Mouse (Mus musculus) forebrain, embryonic 12.5 days (tissue): ENCODE measurements around the gene Tpd52l1. TPM values are rescaled to one million over a fixed set of nuclear protein-coding genes. Genes with fewer than 3 reads are reported as not detected.
"Not testable (repeated sequence)": the region's sequence is repeated elsewhere in the genome, so short reads cannot be mapped to it uniquely, and the experiment has no call there.

Experiments
- ATAC-seq: fragments of 200-750 bp; cut with Nextera tagmentation; 2 replicates; pipeline ENCODE4 v1.8.0; 2017; ENCODE audit warnings: moderate TSS enrichment; ENCODE audit not compliant: low FRiP score
- H3K27ac ChIP-seq: fragments of 300-500 bp; sonication (generic); 2 replicates; pipeline ENCODE4 v1.5.1; 2016; ENCODE audit warnings: mild to moderate bottlenecking
- H3K27me3 ChIP-seq: fragments of 300-500 bp; sonication (generic); 2 replicates; pipeline ENCODE4 v1.6.1; 2016; ENCODE audit warnings: mild to moderate bottlenecking
- H3K36me3 ChIP-seq: fragments of 300-500 bp; sonication (generic); replicated peaks from 2 replicates; pipeline ENCODE4 v1.6.1; 2016; ENCODE audit warnings: mild to moderate bottlenecking
- H3K4me1 ChIP-seq: fragments of 300-500 bp; sonication (generic); 2 replicates; pipeline ENCODE4 v1.6.1; 2016
- H3K4me2 ChIP-seq: fragments of 300-500 bp; sonication (generic); 2 replicates; pipeline ENCODE4 v1.6.1; 2016; ENCODE audit warnings: mild to moderate bottlenecking, moderate library complexity
- H3K4me3 ChIP-seq: fragments of 300-500 bp; sonication (generic); replicated peaks from 2 replicates; pipeline ENCODE4 v1.5.1; 2016; ENCODE audit warnings: mild to moderate bottlenecking
- H3K9ac ChIP-seq: fragments of 300-500 bp; sonication (generic); 2 replicates; pipeline ENCODE4 v1.6.1; 2016; ENCODE audit warnings: mild to moderate bottlenecking
- H3K9me3 ChIP-seq: fragments of 300-500 bp; sonication (generic); 2 replicates; pipeline ENCODE4 v1.6.1; 2016
- WGBS: fragments of 180-500 bp; shearing (Covaris S2); methylation state at CpG from one replicate; pipeline ENCODE4 v1.1.7; 2016; 5-methylcytosine and 5-hydroxymethylcytosine counted together
- polyA plus RNA-seq: library from polyadenylated mRNA; unstranded; fragments of >200 nt; fragmentation: Nextera tagmentation; extraction: Ambion mirVana; gene quantifications from 2 replicates; pipeline ENCODE4 v1.2.1, GENCODE M21; 2016

The Tpd52l1 gene
- polyA plus RNA-seq, 1 experiment from 2014 or later, result 16.6 TPM

DNA sequence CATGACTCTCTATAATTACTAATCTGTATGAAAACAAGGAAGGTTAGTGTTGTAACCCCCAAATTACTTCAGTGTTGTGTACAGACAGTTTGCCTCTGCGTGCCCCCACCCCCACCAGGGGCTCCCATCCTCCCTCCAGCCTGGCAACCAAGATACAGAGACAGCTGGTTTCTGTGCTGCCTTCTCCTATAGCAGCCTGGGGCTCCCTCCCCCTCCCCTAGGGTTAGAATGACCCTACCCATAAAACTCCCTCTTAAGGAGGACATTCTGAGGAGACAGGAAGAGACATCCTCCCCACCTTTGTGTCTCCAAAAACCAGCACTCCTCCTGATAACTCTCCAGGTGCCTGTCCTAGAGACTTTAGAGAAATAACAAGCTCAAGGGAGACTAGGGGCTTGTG, 52.8 kb downstream of the Tpd52l1 start:
- no peaks in the 10 kb centered on the region for H3K27me3 ChIP-seq
- 53% methylated on average over 1 of the region's 1 CpGs for WGBS

DNA sequence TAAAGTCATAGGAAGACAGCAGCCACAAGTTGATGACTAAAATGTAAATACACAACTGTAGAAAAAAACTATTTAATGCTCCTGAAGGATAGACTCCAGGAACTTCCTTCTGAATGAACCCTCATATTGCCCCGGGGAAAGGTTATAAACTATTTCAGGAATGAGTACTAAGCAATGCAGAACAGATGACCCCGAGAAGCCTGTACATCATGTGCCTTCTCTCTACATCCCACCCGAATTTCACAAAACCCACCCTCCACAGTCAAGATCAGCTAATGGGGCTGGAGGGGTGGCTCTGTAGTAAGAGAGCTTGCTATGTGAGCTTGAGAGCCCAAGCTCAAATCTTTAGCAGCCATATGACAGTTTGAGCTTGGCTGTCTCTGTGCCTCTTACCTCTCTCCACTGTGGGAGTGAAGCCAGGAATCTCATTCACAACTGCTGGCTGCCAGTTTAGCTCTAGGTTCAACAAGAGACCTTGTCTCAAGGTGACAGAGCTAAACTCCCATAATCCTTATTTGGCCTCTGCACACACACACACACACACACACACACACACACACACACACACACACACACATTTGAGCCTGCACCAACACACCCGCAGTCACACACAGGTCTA, 54.9 kb downstream of the Tpd52l1 start:
- no peak overlapping the region for H3K4me3 ChIP-seq
- H3K36me3 ChIP-seq, result no peaks in the 10 kb centered on the region
- no peak overlapping the region for H3K27ac ChIP-seq
- WGBS, result 82% methylated on average over 4 of the region's 4 CpGs
- H3K9ac ChIP-seq, result no peak overlapping the region
- no peaks in the 10 kb centered on the region for H3K4me1 ChIP-seq
- H3K4me2 ChIP-seq, result no peak overlapping the region
- no peak for ATAC-seq
- no peaks in the 10 kb centered on the region for H3K27me3 ChIP-seq
- H3K9me3 ChIP-seq, result no peaks in the 10 kb centered on the region

More for the DNA sequence above, 52.8 kb downstream of the Tpd52l1 start:
- H3K4me3 ChIP-seq, result no peak overlapping the region
- no peaks in the 10 kb centered on the region for H3K36me3 ChIP-seq
- H3K9me3 ChIP-seq, result no peaks in the 10 kb centered on the region
- ATAC-seq, result no peak
- H3K9ac ChIP-seq, result no peak overlapping the region
- no peak overlapping the region for H3K27ac ChIP-seq
- no peak overlapping the region for H3K4me2 ChIP-seq
- no peaks in the 10 kb centered on the region for H3K4me1 ChIP-seq

DNA sequence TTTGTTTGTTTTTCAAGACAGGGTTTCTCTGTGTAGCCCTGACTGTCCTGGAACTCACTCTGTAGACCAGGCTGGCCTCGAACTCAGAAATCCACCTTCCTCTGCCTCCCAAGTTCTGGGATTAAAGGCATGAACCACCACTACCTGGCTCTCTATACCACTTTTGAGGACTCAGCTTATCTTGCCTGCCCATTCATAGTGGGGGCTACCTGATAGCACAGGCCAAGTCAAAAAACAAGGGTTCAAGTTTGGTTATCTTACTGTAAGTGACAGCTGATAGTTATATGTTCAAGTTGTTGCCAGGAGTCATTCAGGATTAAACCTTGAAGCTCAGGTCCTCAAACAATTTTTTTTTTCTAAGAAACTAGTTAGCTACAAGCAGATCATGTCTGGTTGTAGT, 57.2 kb downstream of the Tpd52l1 start:
- not testable (repeated sequence) for H3K36me3 ChIP-seq, H3K9ac ChIP-seq, H3K27me3 ChIP-seq, H3K9me3 ChIP-seq, H3K4me2 ChIP-seq, H3K4me1 ChIP-seq, H3K4me3 ChIP-seq, H3K27ac ChIP-seq, ATAC-seq
- 78% methylated on average over 1 of the region's 1 CpGs for WGBS

DNA sequence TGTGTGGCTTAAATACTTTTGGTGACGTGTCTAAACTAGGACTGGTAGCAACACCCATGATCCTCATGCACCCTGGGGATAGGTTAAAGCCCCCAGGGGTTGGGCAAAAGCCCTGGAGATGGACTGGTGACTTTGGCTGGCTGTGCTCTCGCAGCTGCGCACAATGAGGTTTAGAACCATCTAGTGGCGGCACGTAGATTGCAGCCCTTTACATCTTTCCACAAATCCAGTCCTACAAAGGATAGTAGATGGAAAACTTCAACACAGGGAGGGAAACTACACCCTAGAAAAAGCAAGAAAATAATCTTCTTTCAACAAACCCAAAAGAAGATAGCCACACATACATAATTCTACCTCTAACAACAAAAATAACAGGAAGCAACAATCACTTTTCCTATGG, 75.6 kb downstream of the Tpd52l1 start:
- not testable (repeated sequence) for H3K36me3 ChIP-seq, H3K4me1 ChIP-seq, H3K27me3 ChIP-seq, H3K9me3 ChIP-seq, ATAC-seq, H3K4me2 ChIP-seq, H3K27ac ChIP-seq, H3K4me3 ChIP-seq, H3K9ac ChIP-seq
- 17% methylated on average over 4 of the region's 5 CpGs for WGBS

DNA sequence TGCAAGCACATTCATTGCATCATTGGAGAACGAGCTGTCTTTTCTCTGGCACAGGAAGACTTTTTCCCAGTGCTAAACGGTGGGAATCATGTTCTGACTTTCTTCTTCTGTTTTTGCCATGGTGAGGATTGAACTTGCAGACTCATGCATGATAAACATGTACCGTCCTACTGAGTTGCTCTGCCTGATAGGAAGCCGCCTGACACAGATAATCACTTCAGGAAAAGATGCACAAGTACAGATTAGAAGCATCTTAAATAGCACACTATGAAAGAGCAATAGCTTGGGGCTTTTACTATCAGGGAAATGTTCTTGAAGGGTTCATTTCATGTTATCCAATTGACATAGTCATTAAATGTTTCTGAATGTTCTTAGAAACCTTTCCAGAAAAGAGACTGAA, 86.0 kb downstream of the Tpd52l1 start:
- Histone ChIP-seq H3K27me3 (no peaks in the 10 kb centered on the region), H3K4me1 (no peaks in the 10 kb centered on the region), H3K4me2 (no peak overlapping the region), H3K27ac (no peak overlapping the region), H3K36me3 (no peaks in the 10 kb centered on the region), H3K9me3 (no peaks in the 10 kb centered on the region), H3K4me3 (no peak overlapping the region), H3K9ac (no peak overlapping the region)
- ATAC-seq, result no peak
- 93% methylated on average over 4 of the region's 4 CpGs for WGBS

DNA sequence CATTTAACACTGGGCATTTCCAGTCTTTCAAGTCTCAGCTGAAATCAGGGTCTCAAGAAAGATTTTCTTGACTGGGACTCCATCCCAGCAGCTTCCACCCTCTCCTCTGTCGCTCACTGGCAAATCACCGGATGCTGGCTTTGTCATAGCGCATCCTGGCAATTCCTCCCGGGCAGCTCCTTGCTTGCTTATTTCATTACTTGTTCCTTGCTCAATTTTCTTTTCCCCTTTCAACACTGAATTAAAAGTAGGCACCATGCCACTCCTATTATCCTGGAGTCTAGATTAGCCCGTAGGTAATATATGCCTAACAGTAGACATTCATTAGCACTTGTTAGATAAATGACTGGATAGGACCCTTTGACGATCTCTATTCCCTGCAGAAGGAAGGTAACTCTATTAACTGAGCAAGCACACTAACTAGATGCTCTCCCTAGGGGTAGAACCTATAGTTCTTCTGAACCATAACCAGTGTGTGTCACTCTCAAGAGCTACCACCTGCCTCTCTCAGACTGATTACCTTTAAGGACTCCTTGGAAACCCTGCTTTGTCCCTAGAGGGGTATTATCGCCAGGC, 90.8 kb downstream of the Tpd52l1 start:
- 72% methylated on average over 7 of the region's 7 CpGs for WGBS

DNA sequence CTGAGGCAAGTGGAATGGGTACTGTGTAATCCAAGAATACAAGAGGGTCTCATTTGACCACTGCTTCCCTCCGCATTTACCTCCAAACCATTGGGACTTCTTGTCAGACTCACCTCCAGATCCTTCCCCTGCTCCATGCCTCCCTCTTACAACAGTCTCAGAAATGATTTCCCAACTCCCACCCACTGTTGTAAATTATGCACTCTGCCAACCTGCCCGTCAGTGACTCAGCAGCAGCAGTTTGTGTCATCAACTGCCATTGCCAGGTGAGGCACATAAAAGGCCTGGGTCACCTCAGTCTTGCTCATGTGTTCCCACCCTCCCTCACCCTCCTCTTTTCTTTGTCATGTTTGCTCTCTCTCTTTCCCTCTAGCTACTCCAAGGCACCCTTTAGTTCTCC, 91.6 kb downstream of the Tpd52l1 start:
- no peak overlapping the region for H3K4me3 ChIP-seq
- 90% methylated on average over 2 of the region's 2 CpGs for WGBS
- no peaks in the 10 kb centered on the region for H3K27me3 ChIP-seq
- no peaks in the 10 kb centered on the region for H3K36me3 ChIP-seq
- ATAC-seq, result no peak
- H3K9me3 ChIP-seq, result no peaks in the 10 kb centered on the region
- H3K27ac ChIP-seq, result no peak overlapping the region
- no peak overlapping the region for H3K4me2 ChIP-seq
- H3K4me1 ChIP-seq, result no peaks in the 10 kb centered on the region
- no peak overlapping the region for H3K9ac ChIP-seq

More for the DNA sequence above, 90.8 kb downstream of the Tpd52l1 start:
- H3K9me3 ChIP-seq, result no peaks in the 10 kb centered on the region
- no peak overlapping the region for H3K27ac ChIP-seq
- no peak overlapping the region for H3K9ac ChIP-seq
- no peak for ATAC-seq
- H3K4me1 ChIP-seq, result no peaks in the 10 kb centered on the region
- H3K4me3 ChIP-seq, result no peak overlapping the region
- H3K27me3 ChIP-seq, result no peaks in the 10 kb centered on the region
- H3K36me3 ChIP-seq, result no peaks in the 10 kb centered on the region
- no peak overlapping the region for H3K4me2 ChIP-seq

DNA sequence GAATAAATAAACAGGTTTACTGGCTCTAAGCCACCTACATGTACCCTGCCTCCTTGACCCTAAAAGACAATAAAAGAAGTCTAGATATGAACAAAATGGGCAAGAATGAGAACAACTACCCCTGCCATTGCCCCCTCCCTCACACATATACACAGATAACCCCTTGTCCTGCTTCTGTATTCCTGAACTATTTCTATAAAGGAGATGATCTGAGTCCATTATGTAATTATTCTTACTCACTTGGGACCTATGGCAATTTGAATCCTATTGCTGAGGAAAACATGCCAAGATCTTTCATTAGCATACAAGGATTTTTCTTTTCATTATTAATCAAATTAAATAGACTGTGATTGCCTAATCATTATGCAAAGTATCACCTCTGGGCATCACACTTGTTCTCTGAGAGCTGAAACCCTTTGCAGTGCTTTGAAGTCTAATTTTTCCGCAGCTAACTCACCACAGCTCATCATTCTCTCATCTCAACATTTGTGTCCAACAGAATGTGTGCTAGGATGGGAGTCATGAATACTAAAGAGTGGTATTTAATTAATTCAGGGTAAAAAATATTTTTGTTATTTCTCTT, 92.8 kb downstream of the Tpd52l1 start:
- 76% methylated on average over 1 of the region's 1 CpGs for WGBS
- Histone ChIP-seq H3K4me3 (no peak overlapping the region), H3K9me3 (no peaks in the 10 kb centered on the region), H3K27ac (no peak overlapping the region), H3K4me1 (no peaks in the 10 kb centered on the region), H3K9ac (no peak overlapping the region), H3K36me3 (no peaks in the 10 kb centered on the region), H3K27me3 (no peaks in the 10 kb centered on the region), H3K4me2 (no peak overlapping the region)
- ATAC-seq, result no peak

DNA sequence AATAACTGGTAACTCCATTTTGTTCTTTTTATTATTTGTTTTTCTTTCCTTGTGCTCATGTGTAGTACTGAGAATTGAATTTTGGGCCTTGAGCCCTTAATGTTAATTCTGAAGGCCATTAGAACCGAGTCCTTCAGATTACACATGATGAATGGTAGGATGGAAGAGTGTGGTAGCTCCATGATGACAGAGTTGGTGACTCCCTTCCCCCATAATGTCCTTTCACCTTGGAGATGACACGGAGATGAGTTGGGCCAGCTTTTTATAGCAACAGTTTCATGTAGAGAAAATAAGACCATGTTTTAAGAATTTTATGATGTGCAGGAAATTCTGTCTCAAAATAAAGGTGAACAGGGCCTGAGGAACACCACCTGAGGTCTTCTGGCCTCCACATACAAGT, 94.7 kb downstream of the Tpd52l1 start:
- WGBS, result 92% methylated on average over 2 of the region's 2 CpGs
- Histone ChIP-seq H3K4me2 (no peak overlapping the region), H3K9me3 (no peaks in the 10 kb centered on the region), H3K27ac (no peak overlapping the region), H3K4me1 (no peaks in the 10 kb centered on the region), H3K9ac (no peak overlapping the region), H3K27me3 (no peaks in the 10 kb centered on the region), H3K36me3 (no peaks in the 10 kb centered on the region), H3K4me3 (no peak overlapping the region)
- no peak for ATAC-seq

DNA sequence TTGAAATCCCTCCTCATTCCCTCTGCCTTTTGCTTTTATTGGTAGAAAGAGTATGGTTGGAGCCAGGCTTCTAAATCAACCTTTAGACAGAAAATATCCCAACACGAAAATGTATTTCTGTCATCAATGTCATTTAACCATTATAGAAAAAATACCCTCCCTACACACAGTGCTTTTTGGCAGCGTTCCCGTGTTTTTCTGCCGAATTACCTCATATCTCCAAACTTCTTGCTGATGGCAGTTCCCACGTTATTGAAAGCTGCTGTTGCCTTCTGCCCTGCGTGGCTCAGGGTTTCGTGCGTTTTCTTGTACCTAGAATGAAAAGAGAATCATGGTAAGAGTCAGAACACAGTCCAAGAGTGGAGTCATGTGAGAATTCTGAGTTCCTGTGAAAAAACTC, 99.4 kb downstream of the Tpd52l1 start:
- no peak for ATAC-seq
- no peaks in the 10 kb centered on the region for H3K4me1 ChIP-seq
- H3K36me3 ChIP-seq, result no peaks in the 10 kb centered on the region
- H3K9me3 ChIP-seq, result no peaks in the 10 kb centered on the region
- H3K4me3 ChIP-seq, result no peak overlapping the region
- H3K27me3 ChIP-seq, result no peaks in the 10 kb centered on the region
- no peak overlapping the region for H3K4me2 ChIP-seq
- H3K9ac ChIP-seq, result no peak overlapping the region
- 89% methylated on average over 8 of the region's 8 CpGs for WGBS
- no peak overlapping the region for H3K27ac ChIP-seq

DNA sequence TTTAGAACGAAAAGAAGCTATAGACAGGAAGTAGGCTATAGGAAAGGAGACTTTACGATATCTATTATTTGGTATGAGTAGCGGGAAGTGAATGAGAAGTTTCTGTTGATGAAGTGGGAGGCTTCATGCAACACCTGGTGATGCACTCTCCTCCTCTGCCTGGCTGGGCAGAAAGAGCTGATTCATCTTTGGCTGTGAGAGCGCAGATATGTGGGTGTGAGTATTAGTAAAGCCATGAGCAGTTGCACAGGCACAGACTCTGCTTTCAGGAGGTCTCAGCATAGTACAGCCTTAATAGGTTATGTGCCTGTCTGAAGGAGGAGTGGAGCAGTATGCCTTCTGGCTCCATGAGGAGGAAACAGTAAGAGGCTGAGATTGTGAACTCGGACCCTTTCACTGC, 109.3 kb downstream of the Tpd52l1 start:
- no peak for ATAC-seq
- WGBS, result 89% methylated on average over 5 of the region's 5 CpGs

DNA sequence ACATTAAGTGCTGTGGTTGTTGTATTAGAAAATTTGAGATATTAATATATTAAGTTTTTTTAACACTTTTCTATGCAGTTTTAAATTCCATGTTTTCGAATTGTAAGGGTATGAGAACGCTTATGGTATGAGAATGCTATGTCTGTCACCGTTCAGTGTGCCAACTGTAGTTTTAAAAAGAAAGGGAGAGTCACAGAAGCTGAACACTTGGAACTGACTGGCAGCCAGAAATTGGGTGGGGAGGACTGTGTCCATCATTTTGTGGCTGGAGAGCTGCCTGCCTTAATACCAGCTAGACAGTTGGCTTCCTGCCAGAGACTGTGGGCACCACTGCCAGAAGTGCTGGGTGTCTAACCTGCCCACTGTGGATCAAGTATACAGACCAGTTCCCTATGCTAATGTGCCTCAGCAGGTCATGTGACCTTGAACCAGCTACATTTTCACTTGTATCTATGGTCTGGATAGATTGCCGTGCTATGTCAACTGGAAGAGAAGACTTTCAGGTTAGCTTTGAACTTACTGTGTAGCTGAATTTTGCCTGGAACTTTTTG, 114.5 kb downstream of the Tpd52l1 start:
- Histone ChIP-seq H3K4me3 (no peak overlapping the region), H3K36me3 (peaks cover 12% of the 10 kb centered on the region), H3K27me3 (no peaks in the 10 kb centered on the region), H3K27ac (no peak overlapping the region), H3K4me1 (no peaks in the 10 kb centered on the region), H3K9me3 (no peaks in the 10 kb centered on the region), H3K4me2 (no peak overlapping the region), H3K9ac (no peak overlapping the region)
- WGBS, result 93% methylated on average over 4 of the region's 4 CpGs
- no peak for ATAC-seq

More for the DNA sequence above, 109.3 kb downstream of the Tpd52l1 start:
- Histone ChIP-seq H3K36me3 (no peaks in the 10 kb centered on the region), H3K4me3 (no peak overlapping the region), H3K4me2 (no peak overlapping the region), H3K9me3 (no peaks in the 10 kb centered on the region), H3K9ac (no peak overlapping the region), H3K27ac (no peak overlapping the region), H3K27me3 (no peaks in the 10 kb centered on the region), H3K4me1 (no peaks in the 10 kb centered on the region)
